Mouse (Mus musculus): Measurements from ENCODE around the gene Myh10.

The Myh10 gene

DNA sequence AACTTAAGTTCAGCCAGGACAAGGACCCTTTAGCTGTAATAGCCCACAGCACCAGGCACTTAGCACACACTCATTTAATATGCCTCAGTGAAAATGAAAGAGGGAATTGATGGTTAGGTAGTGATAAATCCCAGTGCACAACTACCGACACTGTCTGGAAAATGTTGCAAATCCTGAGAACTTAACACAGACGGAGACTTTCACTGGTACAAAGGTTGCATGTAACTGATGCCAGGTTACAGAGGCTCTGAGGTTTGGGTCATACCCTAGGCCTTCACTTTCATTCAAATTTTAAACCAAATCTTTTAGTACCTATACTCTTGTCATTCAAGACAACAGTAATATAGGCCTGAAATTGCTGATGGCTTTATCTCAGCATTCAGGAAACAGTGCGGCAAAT lies 166.0 kb downstream of the Myh10 start:
- DNase-seq (ENCODE audit: extremely low spot score, low spot score): no peak

DNA sequence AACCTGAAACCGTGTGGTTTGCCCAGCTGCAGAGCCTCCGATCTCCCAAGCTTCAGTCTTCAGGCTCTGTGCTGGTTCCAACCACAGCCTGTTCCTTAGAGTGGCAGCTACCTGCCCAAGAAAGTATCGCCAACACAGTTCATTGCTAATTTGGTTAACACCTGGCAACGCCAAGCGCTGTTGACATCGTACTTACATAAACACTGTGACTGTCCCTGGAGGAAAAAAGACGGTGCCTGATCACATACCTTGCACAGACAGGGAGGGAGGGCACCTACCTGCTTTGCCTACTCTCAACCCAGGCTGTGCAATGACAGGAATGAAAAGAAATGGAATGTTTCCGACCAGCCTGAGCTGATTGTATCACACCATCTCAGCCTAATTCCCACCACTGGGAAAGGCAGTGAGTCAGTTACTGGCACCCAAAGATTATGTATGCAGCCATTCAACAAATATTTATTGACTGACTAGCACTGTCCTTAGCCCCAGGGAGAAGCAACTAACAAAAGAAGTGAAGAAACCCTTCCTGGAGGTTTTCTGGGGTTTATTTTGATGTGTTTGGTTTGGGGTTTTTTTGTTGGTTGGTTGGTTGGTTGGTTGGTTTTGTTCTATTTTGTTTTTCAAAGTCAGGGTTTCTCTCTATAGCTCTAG lies 168.7 kb downstream of the Myh10 start:
- DNase-seq (ENCODE audit: extremely low spot score, low spot score): no peak

DNA sequence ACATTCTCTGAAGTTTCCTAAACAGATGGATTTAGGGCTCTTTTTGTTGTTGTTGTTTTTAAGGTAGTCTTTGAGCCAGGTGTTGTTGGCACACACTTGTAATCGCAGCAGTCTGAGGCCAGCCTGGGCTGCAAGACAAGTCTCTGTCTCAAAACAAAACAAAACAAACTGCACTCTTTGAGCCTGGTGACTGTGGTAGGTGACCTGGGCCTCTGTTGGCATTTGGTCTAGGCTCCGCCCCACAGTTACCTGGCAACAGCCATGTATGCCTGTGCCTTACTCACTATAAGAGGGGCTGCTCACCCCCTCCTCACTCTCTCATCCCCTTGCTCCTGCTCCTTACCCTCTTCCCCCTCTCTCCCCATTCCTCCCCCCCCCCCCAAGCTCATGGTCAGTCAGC lies 170.9 kb downstream of the Myh10 start:
- DNase-seq (ENCODE audit: extremely low spot score, low spot score): no peak

DNA sequence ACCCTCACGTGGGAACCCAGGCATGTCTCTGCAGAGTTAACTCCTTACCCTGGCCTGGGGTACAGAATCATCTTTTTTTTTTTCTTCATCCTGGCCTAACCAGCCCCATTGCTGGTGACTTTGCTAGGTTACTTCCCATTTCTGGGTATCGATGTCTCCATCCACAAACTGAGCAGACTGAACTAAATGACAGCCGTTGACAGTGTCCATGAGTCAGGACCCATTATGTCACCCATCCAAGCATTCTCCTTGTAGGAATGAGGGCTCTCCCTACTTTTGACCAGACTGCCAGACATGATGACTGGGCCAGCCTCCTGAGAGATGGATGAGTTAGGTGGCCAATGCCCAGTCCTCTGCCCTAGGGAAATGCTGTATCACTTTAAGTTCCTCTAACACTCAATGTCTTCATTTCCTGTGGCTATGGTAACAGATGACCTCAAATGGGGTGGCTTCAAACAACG lies 172.3 kb downstream of the Myh10 start:
- no peak for DNase-seq (ENCODE audit: extremely low spot score, low spot score)

DNA sequence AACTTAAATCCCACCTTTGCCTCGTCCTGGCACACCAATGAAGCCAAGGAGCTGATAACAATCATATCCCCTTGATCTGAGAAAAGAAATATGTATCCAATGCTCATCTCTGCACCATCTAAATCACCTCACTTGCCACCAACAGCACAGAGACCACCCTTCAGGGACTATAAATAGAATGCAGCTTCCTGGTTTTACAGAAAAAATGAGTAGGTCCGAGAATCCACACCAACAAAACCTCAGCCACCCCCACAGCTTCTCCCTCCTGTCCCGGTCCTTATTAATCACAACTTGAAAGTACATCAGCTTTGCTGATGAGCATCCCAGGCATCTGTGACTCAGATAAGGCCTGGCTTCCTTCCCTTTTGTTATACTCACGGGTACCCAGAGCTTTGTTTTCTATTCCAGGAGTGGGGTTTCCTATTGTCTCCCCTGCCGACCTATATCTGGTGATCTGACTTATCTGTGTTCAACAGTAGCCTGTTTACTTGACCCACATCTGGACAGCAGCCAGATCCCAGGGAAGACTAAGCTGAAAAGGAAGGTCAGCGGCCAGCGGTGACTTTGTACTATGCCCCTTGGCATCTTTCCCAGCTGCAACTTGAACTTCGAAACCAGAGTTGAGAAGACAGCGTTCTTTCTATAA lies 173.3 kb downstream of the Myh10 start:
- DNase-seq (ENCODE audit: extremely low spot score, low spot score): no peak

Measured in neural tube, embryonic 10.5 days (tissue).